Mouse (Mus musculus): ENCODE data around the gene Crcp.

Crcp gene

DNA sequence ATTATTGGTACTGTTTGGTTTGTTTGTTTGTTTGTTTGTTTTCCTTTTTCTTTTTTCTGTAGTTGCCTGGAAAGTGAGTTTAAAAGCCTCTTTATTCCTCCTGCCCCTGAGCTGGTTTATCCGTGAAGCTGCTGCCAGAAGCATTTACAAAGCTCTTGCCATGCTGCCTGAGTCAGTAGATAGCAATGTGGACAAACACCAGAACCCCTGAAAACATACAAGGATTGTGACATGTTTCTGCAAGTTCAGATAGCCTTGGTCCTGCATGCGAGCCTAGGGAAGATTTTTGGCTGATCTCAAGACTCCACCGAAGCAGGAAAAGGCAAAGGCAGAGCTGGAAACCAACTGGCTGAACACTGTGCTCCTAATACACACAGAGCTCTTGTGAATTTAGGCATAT lies 80.3 kb downstream of the Crcp start:
- Histone ChIP-seq H3K27me3 (ENCODE audit: insufficient read depth, low read length) (no peaks in the 10 kb centered on the region), H3K36me3 (ENCODE audit: insufficient read depth, low read length) (peaks cover 79% of the 10 kb centered on the region), H3K4me1 (replicated peaks; ENCODE audit: low read depth, low read length) (peaks cover 17% of the 10 kb centered on the region), H3K9me3 (ENCODE audit: low read length) (no peaks in the 10 kb centered on the region), H3K4me3 (replicated peaks; ENCODE audit: low read length) (no peak overlapping the region)
- TF ChIP-seq CTCF (conservative IDR thresholded peaks at IDR 0.05; ENCODE audit: low read length), result no peak
